In genomic region chr13:107056318-107056717, GRCm38 (mm10) we compare ENCODE assay signal across 9 mouse cellular contexts. TPM values are rescaled to one million over a fixed set of nuclear protein-coding genes. Genes with fewer than 3 reads are reported as not detected.
DNase-seq lines count a peak whose midpoint lies in the region; ATAC-seq and TF ChIP-seq lines count a peak whose summit lies in the region.
"Had no signal": no experiment of that assay in that cellular context is flagged by ENCODE, and none has a peak within 500 bp of the region (broad histone marks: within the 10 kb centered on the region; RNA-seq: fewer than 3 reads in every experiment).

No protein-coding gene starts in this region.

- no peak for TF ChIP-seq EP300 in liver, embryonic 14.5 days (IDR thresholded peaks at IDR 0.05; ENCODE audit: low read depth)

- no peak overlapping the region for H3K27ac ChIP-seq in liver, embryonic 14.5 days
- H3K27ac ChIP-seq in limb, embryonic 10.5 days, result no peak overlapping the region
- H3K27ac ChIP-seq: midbrain, embryonic 12.5 days had no signal

- no peaks in the 10 kb centered on the region for H3K27me3 ChIP-seq in liver, embryonic 14.5 days (ENCODE audit: control insufficient read depth, insufficient read depth, low read length)
- H3K27me3 ChIP-seq in limb, embryonic 10.5 days (ENCODE audit: low read depth, poor library complexity, severe bottlenecking), result no peaks in the 10 kb centered on the region
- H3K27me3 ChIP-seq: midbrain, embryonic 12.5 days had no signal

- H3K36me3 ChIP-seq in liver, embryonic 14.5 days (replicated peaks; ENCODE audit: control insufficient read depth, insufficient read depth, low read depth), result no peaks in the 10 kb centered on the region
- H3K36me3 ChIP-seq in limb, embryonic 10.5 days, result no peaks in the 10 kb centered on the region
- H3K36me3 ChIP-seq: midbrain, embryonic 12.5 days had no signal

- H3K9ac ChIP-seq in liver, embryonic 14.5 days (replicated peaks), result no peak overlapping the region
- H3K9ac ChIP-seq: midbrain, embryonic 12.5 days had no signal

- ATAC-seq in liver, embryonic 14.5 days (ENCODE audit: insufficient read depth), result peak; percentile 56

- peak; percentile 72 for TF ChIP-seq CTCF in liver, embryonic 14.5 days (IDR thresholded peaks at IDR 0.05; ENCODE audit: low read depth)

- DNase-seq in testis, postnatal 10 days (ENCODE audit: low spot score), result peak; percentile 48
- no peak for DNase-seq in testis, postnatal 14 days (ENCODE audit: low spot score)
- DNase-seq in brain, adult 2 months (ENCODE audit: low read depth, low spot score), result peak; percentile 61
- peak in 2 of 3 experiments; percentile 46 to 68 for DNase-seq in liver, embryonic 14.5 days (ENCODE audit: low read depth in 3 of 3, low spot score in 3 of 3)
- peak; percentile 57 to 76 for DNase-seq in spleen, postnatal 4 days (ENCODE audit: low spot score in 2 of 2)
- no peak for DNase-seq in limb, embryonic 10.5 days (ENCODE audit: low spot score)
- no peak for DNase-seq in right cerebral cortex, adult 18-20 months
- DNase-seq in gastrocnemius, postnatal 4 days (ENCODE audit: low spot score in 2 of 2), result no peak

- peaks cover 0 to 9% of the 10 kb centered on the region in 2 experiments; a peak in 3 of 4 replicates for H3K4me1 ChIP-seq in liver, embryonic 14.5 days (replicated peaks; ENCODE audit: control insufficient read depth in 2 of 2, insufficient read depth in 2 of 2, low read length in 1 of 2)
- no peaks in the 10 kb centered on the region for H3K4me1 ChIP-seq in limb, embryonic 10.5 days
- H3K4me1 ChIP-seq: midbrain, embryonic 12.5 days had no signal

- H3K4me2 ChIP-seq in liver, embryonic 14.5 days (ENCODE audit: low read depth), result no peak overlapping the region
- H3K4me2 ChIP-seq: midbrain, embryonic 12.5 days had no signal

- 6% methylated on average over 4 of the region's 4 CpGs for WGBS in liver, embryonic 14.5 days (ENCODE audit: insufficient replicate concordance)
- WGBS in limb, embryonic 10.5 days, result 54% methylated on average over 4 of the region's 4 CpGs

- H3K4me3 ChIP-seq in liver, embryonic 14.5 days (ENCODE audit: insufficient read depth in 1 of 2, low read depth in 2 of 2, low read length in 2 of 2), result no peak overlapping the region
- no peak overlapping the region for H3K4me3 ChIP-seq in limb, embryonic 10.5 days
- H3K4me3 ChIP-seq: midbrain, embryonic 12.5 days had no signal

- no peaks in the 10 kb centered on the region for H3K9me3 ChIP-seq in liver, embryonic 14.5 days (ENCODE audit: control insufficient read depth, low read length)
- H3K9me3 ChIP-seq in limb, embryonic 10.5 days (replicated peaks), result no peaks in the 10 kb centered on the region
- H3K9me3 ChIP-seq: midbrain, embryonic 12.5 days had no signal

RNA-seq across cellular contexts. Expression of gene Kif2a, which starts 34.4 kb away (rescaled TPM):
- 6.6 and 16.2 TPM in 2 replicates for polyA plus RNA-seq in liver, embryonic 14.5 days (2012; rRNA removed)
- 19.2 and 25.2 TPM in 2 replicates for polyA plus RNA-seq in liver, embryonic 14.5 days (2014; fragmentation: Nextera tagmentation; extraction: Ambion mirVana)
- 16.2 and 21.8 TPM in 2 replicates for polyA plus RNA-seq in limb, embryonic 10.5 days (2016; fragmentation: Nextera tagmentation; extraction: Ambion mirVana)
- 10 to 100 TPM; 42.5 to 53.4 TPM for total RNA-seq in gastrocnemius, postnatal 4 days (2021)

Comparison
In these comparisons a context has a peak if more than half of its experiments do, and no peak if none do; other contexts are left out.
1. DNase-seq: peak in testis, postnatal 10 days (single experiment), brain, adult 2 months (single experiment), liver, embryonic 14.5 days (2 of 3) and spleen, postnatal 4 days (2 of 2); none in testis, postnatal 14 days (single experiment), limb, embryonic 10.5 days (single experiment), right cerebral cortex, adult 18-20 months (single experiment) and gastrocnemius, postnatal 4 days (0 of 2).